Mouse (Mus musculus) erythroblast, embryonic 14.5 days (primary cell): ENCODE data around the gene Get4.

Experiments
- GATA1 ChIP-seq: IDR thresholded peaks from 2 replicates; pipeline ENCODE4 v1.6.1; 2012; ENCODE audit warnings: low read length, inconsistent platforms, mixed read lengths
- TAL1 ChIP-seq: IDR thresholded peaks from 3 replicates; pipeline ENCODE4 v1.6.1; 2012; ENCODE audit warnings: low read length, inconsistent platforms, mixed read lengths

GRCm38 (mm10) chr5:139248846-139249245 lies 3.3 kb upstream of the Get4 start:
- no peak for TF ChIP-seq GATA1
- no peak for TF ChIP-seq TAL1
